Mouse (Mus musculus) heart, adult 10 weeks (tissue): Measurements from ENCODE around the gene Brox. TPM values are rescaled to one million over a fixed set of nuclear protein-coding genes. Genes with fewer than 3 reads are reported as not detected.

ENCODE experiments used
- polyA plus RNA-seq: library from polyadenylated mRNA; stranded (reverse); fragments of 350-450 nt; fragmentation: Illumina TruSeq; extraction: RNeasy Lipid Tissue Mini Kit (QIAGEN cat#74804); gene quantifications from one replicate; pipeline ENCODE4 v1.2.3, GENCODE M21; 2014; ENCODE audit warnings: low read depth, low replicate concordance

The Brox gene
- 32.7 TPM for polyA plus RNA-seq

GRCm38 (mm10) chr1:183296877-183297383 is at the start of gene Brox:
Gene Brox, minus strand, starts transcription at chr1:183297269.

GRCm38 (mm10) chr1:183296465-183296864 is 604 bp downstream of the Brox start, which contains the start of gene Aida:
Gene Aida, plus strand, starts transcription at chr1:183296590.

Other genes with a start within 250 kb of the Brox start
- 6.0 TPM for gene Disp1, start 75.7 kb downstream of the Brox start, polyA plus RNA-seq
- gene Aida, start 679 bp downstream of the Brox start, polyA plus RNA-seq = 44.6 TPM
- 112 TPM for gene Mia3, start 72.3 kb upstream of the Brox start, polyA plus RNA-seq
- gene Taf1a, start 91.7 kb upstream of the Brox start, polyA plus RNA-seq = 35.1 TPM
- gene Hhipl2, start 120.9 kb upstream of the Brox start, polyA plus RNA-seq = 0.37 TPM